Mouse (Mus musculus) forebrain, embryonic 13.5 days (tissue): ENCODE data around the gene Glipr1l2. TPM values are rescaled to one million over a fixed set of nuclear protein-coding genes. Genes with fewer than 3 reads are reported as not detected.
"Not testable (repeated sequence)": the region's sequence is repeated elsewhere in the genome, so short reads cannot be mapped to it uniquely, and the experiment has no call there.

Experiments used
- ATAC-seq: fragments of 200-750 bp; cut with Nextera tagmentation; 2 replicates; pipeline ENCODE4 v1.8.0; 2017
- H3K27ac ChIP-seq: fragments of 300-500 bp; sonication (generic); 2 replicates; pipeline ENCODE4 v1.5.1; 2015; ENCODE audit warnings: inconsistent platforms, mild to moderate bottlenecking, moderate library complexity
- H3K27me3 ChIP-seq: fragments of 300-500 bp; sonication (generic); 2 replicates; pipeline ENCODE4 v1.6.1; 2015; ENCODE audit warnings: mild to moderate bottlenecking, inconsistent platforms
- H3K36me3 ChIP-seq: fragments of 300-500 bp; sonication (generic); 2 replicates; pipeline ENCODE4 v1.6.1; 2015; ENCODE audit warnings: mild to moderate bottlenecking, inconsistent platforms; ENCODE audit not compliant: poor library complexity, severe bottlenecking
- H3K4me1 ChIP-seq: fragments of 300-500 bp; sonication (generic); 2 replicates; pipeline ENCODE4 v1.6.1; 2015; ENCODE audit warnings: inconsistent platforms
- H3K4me2 ChIP-seq: fragments of 300-500 bp; sonication (generic); 2 replicates; pipeline ENCODE4 v1.6.1; 2015; ENCODE audit warnings: inconsistent platforms, mild to moderate bottlenecking, moderate library complexity
- H3K4me3 ChIP-seq: fragments of 300-500 bp; sonication (generic); 2 replicates; pipeline ENCODE4 v1.5.1; 2015; ENCODE audit warnings: mild to moderate bottlenecking, inconsistent platforms
- H3K9ac ChIP-seq: fragments of 300-500 bp; sonication (generic); 2 replicates; pipeline ENCODE4 v1.6.1; 2015; ENCODE audit warnings: mild to moderate bottlenecking, inconsistent platforms
- H3K9me3 ChIP-seq: fragments of 300-500 bp; sonication (generic); replicated peaks from 2 replicates; pipeline ENCODE4 v1.6.1; 2016; ENCODE audit warnings: inconsistent platforms
- whole genome bisulfite sequencing: fragments of 180-500 bp; shearing (Covaris S2); methylation state at CpG from one replicate; pipeline ENCODE4 v1.1.7; 2015; 5-methylcytosine and 5-hydroxymethylcytosine counted together
- polyA plus RNA-seq: library from polyadenylated mRNA; unstranded; fragments of >200 nt; fragmentation: Nextera tagmentation; extraction: Ambion mirVana; gene quantifications from 2 replicates; pipeline ENCODE4 v1.2.1, GENCODE M21; 2015

Gene Glipr1l2
- polyA plus RNA-seq: not detected in 2 replicates

DNA sequence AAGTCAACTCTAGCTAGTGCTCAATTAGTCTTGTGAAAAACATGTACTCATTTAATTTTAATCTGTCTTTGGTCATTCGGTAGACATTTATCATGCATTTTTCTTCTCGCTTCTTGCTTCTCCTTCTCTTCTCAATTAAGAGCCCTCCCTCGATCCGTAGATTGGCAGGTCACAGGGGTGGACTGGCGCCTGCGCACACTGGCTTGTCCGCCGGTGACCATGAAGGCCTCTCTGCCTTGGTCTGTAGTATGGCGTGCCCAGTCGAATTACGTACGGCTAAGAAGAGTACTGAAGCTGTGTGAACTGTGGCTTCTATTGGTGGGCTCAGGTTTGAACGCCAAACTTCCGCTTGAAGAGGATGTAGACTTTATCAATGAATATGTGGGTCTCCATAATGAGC lies at the start of gene Glipr1l2:
Glipr1l2 (plus strand) TSS at position 198 of the 400 bp plus-strand sequence.
- Histone ChIP-seq H3K4me3 (no peak within 1 kb of the TSS), H3K4me1 (no peaks in the 10 kb centered on the region), H3K9me3 (no peaks in the 10 kb centered on the region), H3K9ac (no peak within 1 kb of the TSS), H3K4me2 (no peak within 1 kb of the TSS), H3K27ac (no peak within 1 kb of the TSS), H3K36me3 (no peaks in the 10 kb centered on the region), H3K27me3 (no peaks in the 10 kb centered on the region)
- ATAC-seq: no peak
- WGBS: 96% methylated on average over 14 of the region's 14 CpGs

DNA sequence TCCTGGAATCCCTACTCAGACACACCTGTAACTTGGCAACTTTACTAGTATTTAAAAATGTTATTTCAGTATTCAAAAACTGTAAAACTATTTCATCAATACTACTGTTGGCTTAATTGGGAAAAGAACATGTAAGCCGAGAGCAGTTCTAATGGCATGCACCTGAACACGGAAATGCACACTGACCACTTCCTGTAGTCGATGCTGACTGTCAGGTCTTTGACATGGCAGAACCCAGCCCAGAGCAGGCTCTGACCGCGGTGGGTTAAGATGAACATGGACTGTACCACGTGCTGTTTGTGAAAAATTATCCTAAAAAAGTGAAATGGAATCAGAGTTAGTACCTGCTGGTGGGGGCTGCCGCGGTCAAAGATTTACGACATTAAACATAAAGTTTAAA lies 39.6 kb upstream of the Glipr1l2 start:
- H3K4me1 ChIP-seq, ATAC-seq, H3K9ac ChIP-seq, H3K36me3 ChIP-seq, H3K4me3 ChIP-seq, H3K4me2 ChIP-seq, H3K27me3 ChIP-seq, H3K27ac ChIP-seq, H3K9me3 ChIP-seq: not testable (repeated sequence)
- whole genome bisulfite sequencing: 87% methylated on average over 9 of the region's 9 CpGs

- H3K27me3 ChIP-seq, H3K9me3 ChIP-seq, H3K9ac ChIP-seq, ATAC-seq, H3K4me1 ChIP-seq, H3K4me3 ChIP-seq, H3K27ac ChIP-seq, H3K4me2 ChIP-seq, H3K36me3 ChIP-seq: not testable (repeated sequence)
- 72% methylated on average over 14 of the region's 14 CpGs for WGBS
Measured at GRCm38 (mm10) chr10:112044283-112044682, 38.9 kb upstream of the Glipr1l2 start.

DNA sequence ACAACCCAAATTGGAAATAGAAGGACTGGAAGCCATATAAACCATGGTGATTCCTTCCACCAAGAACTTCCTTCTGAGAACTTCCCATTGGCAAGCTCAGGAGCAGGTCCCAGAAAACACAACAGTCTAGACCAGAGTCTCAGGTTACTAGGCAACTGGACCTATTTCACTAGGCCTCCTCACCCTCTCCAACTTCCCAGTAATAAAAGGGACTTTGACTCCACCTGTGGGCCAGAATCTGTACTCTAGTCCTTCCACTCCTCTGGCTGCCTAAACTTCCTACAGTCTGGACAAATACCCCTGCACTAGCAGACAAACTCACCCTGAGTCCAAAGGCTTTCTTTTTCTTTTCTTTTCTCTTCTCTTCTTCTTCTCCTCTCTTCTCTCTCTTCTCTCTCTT lies 31.9 kb upstream of the Glipr1l2 start:
- no peaks in the 10 kb centered on the region for H3K36me3 ChIP-seq
- no peak for ATAC-seq

DNA sequence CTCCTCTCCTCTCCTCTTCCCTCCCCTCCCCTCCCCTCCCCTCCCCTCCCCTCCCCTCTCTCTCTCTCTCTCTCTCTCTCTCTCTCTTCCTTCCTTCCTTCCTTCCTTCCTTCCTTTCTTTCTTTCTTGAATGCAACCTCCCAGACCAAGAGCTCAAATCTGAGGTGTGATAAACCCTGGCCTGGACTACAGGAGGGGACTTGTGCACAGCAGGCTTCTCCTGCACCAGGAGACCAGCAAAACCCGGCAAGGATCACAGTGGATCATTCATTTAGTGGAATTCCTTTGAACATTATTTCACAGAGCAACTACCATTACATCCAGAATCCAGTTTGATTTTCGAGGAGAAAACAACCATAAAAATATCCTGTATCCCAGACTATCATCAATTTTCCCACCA lies 31.2 kb upstream of the Glipr1l2 start:
- H3K27me3 ChIP-seq, ATAC-seq, H3K4me2 ChIP-seq, H3K9ac ChIP-seq, H3K36me3 ChIP-seq, H3K4me3 ChIP-seq, H3K4me1 ChIP-seq, H3K27ac ChIP-seq, H3K9me3 ChIP-seq: not testable (repeated sequence)
- 68% methylated on average over 2 of the region's 2 CpGs for WGBS

More for the DNA sequence above, 31.9 kb upstream of the Glipr1l2 start:
- H3K4me2 ChIP-seq: no peak overlapping the region
- no peaks in the 10 kb centered on the region for H3K9me3 ChIP-seq
- no peaks in the 10 kb centered on the region for H3K4me1 ChIP-seq
- no peak overlapping the region for H3K4me3 ChIP-seq
- no peak overlapping the region for H3K27ac ChIP-seq
- H3K27me3 ChIP-seq: no peaks in the 10 kb centered on the region
- no peak overlapping the region for H3K9ac ChIP-seq

DNA sequence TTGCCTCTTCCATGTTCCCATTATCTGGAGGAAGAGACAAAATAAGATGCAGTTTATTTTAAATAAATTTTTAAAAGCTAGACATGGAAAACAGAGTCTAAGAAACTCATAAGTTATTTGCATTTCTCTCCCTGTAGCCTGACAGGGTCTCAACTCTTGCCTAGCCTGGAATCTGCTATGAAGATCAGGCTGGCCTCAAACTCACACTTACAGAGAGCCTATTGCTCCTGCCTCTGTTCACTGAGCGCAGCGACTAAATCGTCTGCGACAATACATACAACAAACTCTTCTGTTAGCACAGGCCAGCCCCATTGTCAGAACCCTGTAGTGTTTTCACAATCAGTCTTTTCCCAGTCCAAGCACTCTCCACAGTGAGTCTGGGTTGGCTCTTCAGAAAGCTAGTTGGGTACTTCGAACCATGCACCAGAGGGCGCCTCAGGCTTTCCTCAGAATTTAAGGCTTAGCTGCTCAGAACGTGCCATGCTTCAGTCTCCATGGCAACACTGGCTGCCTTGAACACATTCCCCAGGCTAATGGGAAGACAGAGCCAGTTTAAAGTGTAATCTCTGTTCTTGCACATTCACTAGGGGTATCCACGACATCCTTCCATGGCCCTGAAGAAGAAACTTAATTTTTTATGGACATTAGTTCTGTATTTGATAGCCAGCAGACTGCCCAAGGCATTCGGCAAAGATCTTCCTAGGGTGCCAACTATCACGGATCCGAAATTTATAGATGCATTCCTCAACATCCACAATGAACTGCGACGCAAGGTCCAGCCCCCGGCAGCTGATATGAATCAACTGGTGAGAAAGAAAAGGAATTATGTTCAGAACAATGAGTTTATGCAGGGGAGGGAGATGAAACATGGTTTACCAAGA lies 23.2 kb upstream of the Glipr1l2 start, which contains the start of gene Glipr1l1:
Glipr1l1 (plus strand) TSS at position 488 of the 881 bp plus-strand sequence.
- H3K9ac ChIP-seq: no peak within 1 kb of the TSS
- no peaks in the 10 kb centered on the region for H3K9me3 ChIP-seq
- H3K27me3 ChIP-seq: no peaks in the 10 kb centered on the region
- peak; percentile 100 for ATAC-seq
- H3K4me1 ChIP-seq: no peaks in the 10 kb centered on the region
- no peak within 1 kb of the TSS for H3K4me2 ChIP-seq
- H3K4me3 ChIP-seq: no peak within 1 kb of the TSS
- H3K36me3 ChIP-seq: no peaks in the 10 kb centered on the region
- H3K27ac ChIP-seq: no peak within 1 kb of the TSS
- WGBS: 45% methylated on average over 14 of the region's 14 CpGs

GRCm38 (mm10) chr10:112060583-112060934 lies 22.6 kb upstream of the Glipr1l2 start:
- H3K27ac ChIP-seq: not testable (repeated sequence)

DNA sequence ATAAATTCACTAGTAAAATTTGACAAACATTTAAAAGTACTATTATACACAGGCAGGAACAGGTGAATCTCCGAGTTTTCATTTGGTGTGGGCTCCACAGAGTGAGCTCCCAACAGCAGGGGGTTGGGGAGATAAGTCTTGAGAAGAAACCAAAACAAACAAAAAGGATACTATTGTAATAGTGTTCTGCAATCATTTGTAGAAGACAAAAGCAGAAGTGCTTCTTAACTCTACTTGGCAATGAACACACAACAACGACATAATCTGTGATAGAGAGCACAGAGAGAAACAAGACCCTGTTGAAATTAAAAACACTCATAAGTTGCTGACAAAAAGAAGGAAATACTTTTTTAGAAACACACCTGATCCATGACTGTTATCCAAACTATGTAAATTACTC lies 3.1 kb upstream of the Glipr1l2 start:
- no peaks in the 10 kb centered on the region for H3K27me3 ChIP-seq
- ATAC-seq: no peak
- H3K9me3 ChIP-seq: no peaks in the 10 kb centered on the region
- H3K36me3 ChIP-seq: no peaks in the 10 kb centered on the region
- H3K4me3 ChIP-seq: no peak overlapping the region
- 49% methylated on average over 2 of the region's 2 CpGs for WGBS
- H3K4me2 ChIP-seq: no peak overlapping the region
- no peak overlapping the region for H3K27ac ChIP-seq
- H3K4me1 ChIP-seq: no peaks in the 10 kb centered on the region
- no peak overlapping the region for H3K9ac ChIP-seq

More at GRCm38 (mm10) chr10:112060583-112060934, 22.6 kb upstream of the Glipr1l2 start:
- H3K4me3 ChIP-seq, H3K4me1 ChIP-seq, H3K9me3 ChIP-seq, H3K27me3 ChIP-seq, H3K9ac ChIP-seq, H3K4me2 ChIP-seq, H3K36me3 ChIP-seq: not testable (repeated sequence)
- 86% methylated on average over 6 of the region's 6 CpGs for WGBS
- ATAC-seq: peak; percentile 19; the same call in 1 of the 2 replicates

GRCm38 (mm10) chr10:112105785-112106184 lies 22.6 kb downstream of the Glipr1l2 start:
- not testable (repeated sequence) for H3K4me1 ChIP-seq, H3K36me3 ChIP-seq, H3K4me2 ChIP-seq, H3K4me3 ChIP-seq, H3K27ac ChIP-seq, H3K9ac ChIP-seq, ATAC-seq, H3K27me3 ChIP-seq
- H3K9me3 ChIP-seq: peaks cover 15% of the 10 kb centered on the region
- WGBS: 4% methylated on average over 5 of the region's 5 CpGs

DNA sequence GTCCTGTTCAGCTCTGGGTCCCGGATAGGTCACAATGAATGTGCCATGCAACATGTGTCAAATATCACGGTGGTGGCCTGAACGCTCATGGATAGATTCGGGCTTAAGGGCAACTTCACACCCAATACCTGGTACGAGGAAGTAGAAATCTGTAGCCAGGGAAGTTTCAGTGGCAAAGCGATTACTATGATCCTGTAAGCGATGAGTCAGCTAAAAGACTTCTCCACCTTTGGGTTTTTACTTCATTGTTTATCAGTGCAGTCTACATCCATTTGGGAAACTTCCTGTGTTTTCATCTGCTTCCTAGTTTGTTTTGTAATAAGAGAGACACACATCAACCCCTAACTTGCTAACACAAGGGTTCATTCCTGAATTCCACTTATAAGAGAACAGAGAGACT lies 27.2 kb downstream of the Glipr1l2 start:
- Histone ChIP-seq H3K27me3 (no peaks in the 10 kb centered on the region), H3K4me3 (no peak overlapping the region), H3K9ac (no peak overlapping the region), H3K4me1 (no peaks in the 10 kb centered on the region), H3K36me3 (no peaks in the 10 kb centered on the region), H3K4me2 (no peak overlapping the region), H3K27ac (no peak overlapping the region), H3K9me3 (no peaks in the 10 kb centered on the region)
- ATAC-seq: no peak
- WGBS: 95% methylated on average over 7 of the region's 7 CpGs

DNA sequence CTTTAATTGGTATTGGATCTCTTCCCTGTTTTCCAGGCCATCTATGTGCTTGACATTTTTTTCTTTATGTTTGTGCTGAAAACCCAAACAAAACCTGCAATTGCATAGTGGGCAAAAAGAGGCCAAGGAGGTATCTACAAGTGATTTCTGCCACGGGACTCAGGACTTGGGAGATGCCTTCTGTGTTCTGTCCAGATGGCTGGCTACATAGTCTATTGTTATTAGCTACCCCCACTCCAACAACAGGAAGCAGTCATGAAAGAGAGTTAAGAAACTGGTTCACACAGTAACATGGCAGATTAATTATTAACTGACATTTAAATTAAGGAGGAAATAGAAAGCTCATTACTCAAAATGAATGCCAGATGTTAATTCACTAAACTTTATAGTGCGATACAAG lies 41.9 kb downstream of the Glipr1l2 start:
- 43% methylated on average over 2 of the region's 2 CpGs for WGBS
- peak; percentile 57; the same call in 1 of the 2 replicates for ATAC-seq

GRCm38 (mm10) chr10:112127682-112128230 lies 44.6 kb downstream of the Glipr1l2 start:
- peak; percentile 69; the same call in 1 of the 2 replicates for ATAC-seq
- not testable (repeated sequence) for H3K9me3 ChIP-seq, H3K27me3 ChIP-seq, H3K9ac ChIP-seq, H3K27ac ChIP-seq, H3K4me2 ChIP-seq, H3K36me3 ChIP-seq, H3K4me1 ChIP-seq, H3K4me3 ChIP-seq
- 51% methylated on average over 6 of the region's 6 CpGs for WGBS

More for the DNA sequence above, 41.9 kb downstream of the Glipr1l2 start:
- not testable (repeated sequence) for H3K4me1 ChIP-seq, H3K4me3 ChIP-seq, H3K36me3 ChIP-seq, H3K9ac ChIP-seq, H3K9me3 ChIP-seq, H3K4me2 ChIP-seq, H3K27ac ChIP-seq, H3K27me3 ChIP-seq
